Mouse (Mus musculus) lung, postnatal 0 days (tissue): ENCODE results near the gene Kcnt1.

Source experiments
- CTCF ChIP-seq: IDR thresholded peaks from 2 replicates; pipeline ENCODE4 v1.5.1; 2016; ENCODE audit warnings: antibody characterized with exemption, mild to moderate bottlenecking
- EP300 ChIP-seq: IDR thresholded peaks from 2 replicates; pipeline ENCODE4 v1.6.1; 2016; ENCODE audit warnings: antibody characterized with exemption, mild to moderate bottlenecking, control low read depth

DNA sequence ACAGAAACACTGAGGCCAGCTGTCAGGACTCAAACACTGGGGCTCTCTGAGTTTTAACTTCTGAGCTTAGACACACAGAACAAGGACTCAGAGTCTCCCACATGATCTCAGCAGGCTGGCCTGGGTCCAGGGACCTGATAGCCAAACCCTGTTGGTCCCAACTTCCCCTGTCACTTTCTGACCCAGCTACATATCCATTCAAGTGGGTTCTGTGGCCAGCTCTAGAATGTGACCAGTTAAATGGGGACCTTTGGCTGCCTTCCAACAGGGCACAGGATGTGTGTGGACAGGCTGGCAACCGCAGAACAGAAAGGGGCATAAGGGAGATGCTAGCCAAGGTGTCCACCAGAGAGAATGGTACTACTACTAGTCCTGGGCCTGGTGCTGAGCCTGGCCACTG, 40.7 kb upstream of the Kcnt1 start, which contains the start of gene Lcn9:
- TF ChIP-seq EP300: no peak
- TF ChIP-seq CTCF: no peak
